Mouse (Mus musculus) retina, embryonic 14.5 days (tissue): Measurements from ENCODE around the gene Ppox.

Experiments used
- DNase-seq: peaks from one replicate; pipeline ENCODE4 v3.0.0-alpha.2; 2015; ENCODE audit warnings: low spot score

Ppox gene

GRCm38 (mm10) chr1:171265971-171266744 lies 14.8 kb downstream of the Ppox start:
- DNase-seq: no peak

- DNase-seq: no peak
These were observed 17.1 kb downstream of the Ppox start for GRCm38 (mm10) chr1:171263666-171264461.

GRCm38 (mm10) chr1:171263185-171263611 lies 17.8 kb downstream of the Ppox start:
- peak; percentile 64 for DNase-seq

GRCm38 (mm10) chr1:171262594-171263130 lies 18.3 kb downstream of the Ppox start:
- peak; percentile 29 for DNase-seq

DNA sequence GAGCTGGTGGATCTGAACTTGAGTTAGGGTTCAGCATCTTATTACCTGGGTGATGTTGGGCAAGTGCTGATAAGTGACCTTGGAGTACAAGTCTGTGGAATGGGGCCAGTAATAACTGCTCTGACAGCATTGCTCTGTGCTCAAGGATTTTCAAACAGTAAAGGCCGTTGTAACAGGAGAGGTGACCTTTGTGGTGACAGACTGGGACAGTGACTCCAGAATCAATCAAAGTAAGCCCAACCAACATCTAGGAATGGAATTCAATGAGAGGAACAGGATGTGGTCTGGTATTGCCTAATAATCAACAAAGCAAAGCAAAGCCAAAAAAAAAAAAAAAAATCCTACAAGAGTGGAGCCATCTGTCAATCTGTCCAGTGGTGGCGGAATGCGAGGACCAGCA lies 20.7 kb downstream of the Ppox start:
- DNase-seq: no peak

DNA sequence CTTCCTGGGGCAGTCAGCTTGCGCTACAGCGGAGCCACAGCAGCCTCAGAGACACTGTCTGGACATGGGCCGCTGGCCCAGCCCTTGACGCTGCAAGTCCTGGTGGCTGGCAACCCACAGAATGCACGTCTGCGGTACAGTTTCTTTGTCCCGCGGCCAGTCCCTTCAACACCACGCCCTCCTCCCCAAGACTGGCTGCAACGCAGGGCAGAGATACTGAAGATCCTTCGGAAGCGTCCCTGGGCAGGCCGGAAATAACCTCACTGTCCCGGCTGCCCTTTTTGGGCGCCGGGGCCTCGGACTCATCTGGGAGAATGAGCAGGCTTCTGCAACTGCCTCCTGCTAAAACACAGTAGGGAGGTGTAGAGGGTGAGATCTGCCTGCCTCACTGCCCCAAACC lies 22.1 kb downstream of the Ppox start:
- no peak for DNase-seq

GRCm38 (mm10) chr1:171257781-171258180 lies 23.2 kb downstream of the Ppox start:
- no peak for DNase-seq

GRCm38 (mm10) chr1:171256937-171257548 lies 23.9 kb downstream of the Ppox start:
- peak; percentile 91 for DNase-seq

GRCm38 (mm10) chr1:171256095-171256818 lies 24.7 kb downstream of the Ppox start:
- DNase-seq: no peak

GRCm38 (mm10) chr1:171252415-171252814 lies 28.6 kb downstream of the Ppox start:
- DNase-seq: no peak

DNA sequence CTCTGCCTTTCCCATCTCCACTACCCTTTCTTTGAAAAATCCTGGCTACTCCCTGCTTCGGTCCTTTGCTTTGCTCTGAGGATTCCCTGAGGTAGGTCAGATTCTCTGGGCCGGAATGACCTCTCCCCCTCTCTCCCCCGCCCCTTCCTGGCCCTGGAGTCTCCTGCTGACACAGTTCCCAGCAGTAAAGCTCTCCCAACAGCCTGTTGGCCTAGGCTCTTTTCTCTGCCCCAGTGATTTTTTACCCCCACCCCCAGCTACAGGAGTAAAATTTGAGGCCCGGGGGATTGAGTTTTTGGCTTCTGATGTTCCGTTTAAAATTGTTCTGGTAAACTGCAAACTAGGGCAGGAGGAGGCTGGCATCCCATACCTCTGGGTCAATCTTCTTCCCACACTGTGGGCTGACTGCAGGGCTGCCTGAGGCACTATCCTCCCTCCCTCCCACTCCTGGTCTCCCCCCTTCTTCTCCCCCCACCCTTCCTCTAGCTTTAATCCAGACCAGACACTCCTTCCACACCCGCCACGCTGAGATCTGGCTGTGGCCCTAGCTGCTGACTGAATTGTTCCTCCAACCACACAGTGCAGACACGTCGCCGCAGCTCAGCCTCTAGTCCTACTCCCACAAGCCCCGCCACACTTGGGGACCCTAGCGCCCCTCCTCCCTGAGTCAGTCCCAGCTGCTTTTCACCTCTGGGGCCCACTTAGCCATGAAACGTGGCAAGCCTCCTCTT lies 29.2 kb downstream of the Ppox start:
- DNase-seq: peak; percentile 64

GRCm38 (mm10) chr1:171250680-171251593 lies 30.0 kb downstream of the Ppox start, which contains the start of gene Ndufs2:
Gene Ndufs2, minus strand, starts transcription at chr1:171251388.
- DNase-seq: peak; percentile 38

DNA sequence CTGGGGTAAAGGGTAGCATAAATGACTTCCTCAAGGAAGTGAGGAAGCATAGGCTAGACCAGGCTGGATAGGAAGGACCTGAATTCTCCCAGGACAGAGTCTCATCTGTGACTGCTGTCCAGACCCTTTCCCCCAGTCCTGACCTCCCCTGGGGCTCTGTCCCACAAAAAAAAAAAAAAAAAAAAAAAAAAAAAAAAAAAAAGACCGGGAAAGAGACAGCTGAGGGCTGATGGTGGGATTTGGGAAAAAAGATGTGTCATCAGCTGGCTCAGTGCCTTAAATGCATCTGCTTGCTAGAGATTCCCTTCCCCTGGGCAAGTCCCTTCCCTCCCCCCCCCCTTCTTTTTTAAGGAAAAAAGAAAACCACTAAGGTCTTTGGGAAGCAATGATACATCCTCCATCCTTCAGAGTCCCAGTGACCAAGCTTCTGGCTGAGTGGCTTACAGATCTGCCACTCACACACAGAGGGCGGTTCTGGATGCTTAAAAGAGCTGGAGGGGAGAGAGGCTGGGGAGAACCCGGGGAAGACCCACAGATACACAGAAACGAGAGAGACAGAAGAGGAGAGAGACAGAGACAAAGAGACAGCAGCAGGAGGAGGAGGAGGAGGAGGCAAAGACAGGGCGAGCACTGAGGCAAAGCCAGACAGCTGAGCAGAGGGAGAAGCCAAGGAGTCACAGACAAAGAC lies 30.9 kb downstream of the Ppox start, which contains the start of gene Adamts4:
Gene Adamts4 (plus strand): TSS at position 509 of the 688 bp plus-strand sequence.
- peak; percentile 67 for DNase-seq

- DNase-seq: no peak
These were observed 32.4 kb downstream of the Ppox start for GRCm38 (mm10) chr1:171248386-171249226.

DNA sequence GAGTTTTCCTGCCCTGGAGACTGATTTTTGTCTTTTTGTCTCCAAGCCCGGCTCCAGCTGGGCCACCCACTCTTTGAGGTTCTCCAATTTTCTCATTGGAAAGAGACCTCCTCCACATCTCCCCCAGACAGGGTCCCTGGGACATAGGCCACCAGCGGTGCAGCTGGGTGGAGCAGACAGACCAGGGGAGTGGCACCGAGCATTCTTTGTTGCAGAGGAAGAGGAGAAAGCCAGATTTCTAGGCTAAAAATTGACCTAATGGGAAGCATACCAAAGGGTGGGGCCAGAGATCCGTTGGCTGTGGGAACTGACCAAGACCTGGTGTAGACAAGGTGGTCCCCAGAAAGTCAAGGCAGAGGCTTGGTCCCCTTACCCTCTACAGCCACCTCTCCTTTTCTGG lies 33.1 kb downstream of the Ppox start:
- no peak for DNase-seq

DNA sequence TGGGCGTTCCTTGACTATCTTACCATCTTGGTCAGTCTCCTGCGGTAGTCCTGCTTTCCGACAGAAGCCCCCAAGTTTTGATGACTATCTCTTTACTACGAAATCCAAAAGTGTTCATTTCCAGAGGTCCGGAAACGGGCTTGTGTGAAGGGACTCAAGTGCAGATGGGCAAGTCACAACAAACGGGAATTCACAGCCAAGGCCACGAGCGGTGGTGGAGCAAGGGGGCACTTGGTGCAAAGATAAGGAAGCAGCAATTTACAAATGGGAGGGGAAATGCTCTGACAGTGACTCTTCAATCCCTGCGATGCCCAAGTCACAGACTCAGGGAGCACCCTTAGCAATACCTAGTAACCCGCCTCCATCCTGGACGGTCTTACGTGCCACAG lies 33.5 kb downstream of the Ppox start:
- DNase-seq: no peak

DNA sequence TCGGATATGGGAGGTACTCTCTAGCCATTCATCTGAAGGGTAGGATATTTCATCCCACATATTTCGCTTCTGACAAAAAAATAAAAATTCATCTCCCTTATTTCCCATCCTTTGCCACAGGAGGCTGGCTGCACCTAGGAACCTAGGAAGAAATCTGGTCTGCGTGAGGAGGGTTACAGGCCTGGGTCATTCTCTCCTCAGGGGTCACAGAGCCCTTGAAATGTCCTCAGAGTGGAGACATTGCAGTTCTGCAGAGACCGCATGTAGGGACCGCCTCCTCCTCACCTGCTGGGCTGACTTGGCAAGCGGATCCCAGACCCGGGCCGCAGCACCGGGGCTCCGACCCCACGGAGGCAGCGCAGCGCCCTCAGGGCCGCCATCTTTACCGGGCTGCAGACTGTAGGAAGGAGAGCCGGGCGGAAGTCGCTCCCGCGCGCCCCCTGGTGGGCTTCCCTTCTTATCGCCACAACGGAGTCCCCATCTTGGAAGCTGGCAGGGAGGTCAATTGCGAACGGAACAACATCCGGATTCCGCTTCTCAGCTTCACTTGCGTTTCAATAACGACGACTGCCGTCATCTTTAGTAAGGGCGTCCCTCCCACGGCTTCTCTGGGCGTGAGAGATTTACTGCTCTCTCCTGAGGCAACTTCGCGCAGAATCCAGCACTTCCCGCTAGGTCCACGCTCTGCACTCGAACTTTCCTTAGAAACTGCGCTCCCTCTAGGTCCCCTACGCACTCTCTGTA lies 34.1 kb downstream of the Ppox start:
- peak; percentile 100 for DNase-seq

DNA sequence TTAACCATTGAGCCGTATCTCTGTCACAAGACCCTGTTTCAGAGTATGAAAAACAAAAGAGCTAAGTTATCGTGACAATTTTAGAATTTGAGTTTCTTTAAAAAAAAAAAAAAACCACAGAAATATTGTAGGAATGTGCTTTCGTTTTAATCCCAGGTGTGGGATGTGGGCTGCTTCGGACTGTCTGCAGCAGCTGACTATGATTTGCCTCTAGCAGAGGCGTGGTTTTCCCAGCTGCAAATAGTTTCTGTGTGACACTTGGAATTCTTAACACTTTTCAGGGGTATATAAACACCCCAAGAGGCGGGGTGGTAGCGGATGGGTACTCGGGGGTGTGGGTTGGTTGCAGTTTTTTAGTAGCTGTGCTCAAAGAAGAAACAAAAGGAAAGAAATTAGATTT lies 35.6 kb downstream of the Ppox start:
- DNase-seq: no peak
